Mouse (Mus musculus) cerebellum, adult 2 months (tissue): Measurements from ENCODE around the gene Lrcol1.

Experiments used
- CTCF ChIP-seq: fragments of 200-500 bp; IDR thresholded peaks from 2 replicates; pipeline ENCODE4 v1.5.1; 2011; ENCODE audit warnings: low read depth, mild to moderate bottlenecking, control low read depth, low read length, moderate library complexity, borderline replicate concordance; ENCODE audit not compliant: insufficient read depth
- POLR2A ChIP-seq: fragments of 200-500 bp; IDR thresholded peaks from 2 replicates; pipeline ENCODE4 v1.6.1; 2011; ENCODE audit warnings: low read length, control low read depth, borderline replicate concordance; ENCODE audit not compliant: insufficient read depth

- TF ChIP-seq POLR2A, result no peak
- TF ChIP-seq CTCF, result no peak
Measured at GRCm38 (mm10) chr5:110395006-110395661, 50.6 kb downstream of the Lrcol1 start.
